Mouse (Mus musculus) cerebellum, postnatal 4 days (tissue): ENCODE measurements around the gene Rilp.

Source experiments
- DNase-seq, 2 experiments: peaks; one replicate each; pipeline ENCODE4 v3.0.0; 2022; ENCODE audit warnings: low spot score in 2 of 2, mixed read lengths in 1 of 2

The Rilp gene

GRCm38 (mm10) chr11:75494296-75495049, 15.4 kb upstream of the Rilp start:
- DNase-seq: no peak

- no peak for DNase-seq
These were observed 11.8 kb upstream of the Rilp start for GRCm38 (mm10) chr11:75498126-75498525.

- no peak for DNase-seq
These were observed 1.7 kb upstream of the Rilp start for GRCm38 (mm10) chr11:75508162-75508561.

- DNase-seq: no peak
These were observed 990 bp upstream of the Rilp start for GRCm38 (mm10) chr11:75508904-75509303.

- DNase-seq: peak; percentile 96 to 97
These were observed 716 bp downstream of the Rilp start for GRCm38 (mm10) chr11:75510627-75510993.

- DNase-seq: peak in 1 of 2 experiments; percentile 22
These were observed 1.3 kb downstream of the Rilp start for GRCm38 (mm10) chr11:75511213-75511612.

GRCm38 (mm10) chr11:75512301-75513018, 2.6 kb downstream of the Rilp start:
- DNase-seq: no peak

GRCm38 (mm10) chr11:75513336-75513735, 3.4 kb downstream of the Rilp start, which contains the start of gene Scarf1:
Scarf1 (plus strand) TSS chr11:75513540.
- DNase-seq: no peak

- DNase-seq: no peak
These were observed 5.3 kb downstream of the Rilp start for GRCm38 (mm10) chr11:75515186-75515585.

GRCm38 (mm10) chr11:75519834-75520633, 10.1 kb downstream of the Rilp start:
- no peak for DNase-seq

- no peak for DNase-seq
These were observed 11.7 kb downstream of the Rilp start for GRCm38 (mm10) chr11:75521609-75522008.

GRCm38 (mm10) chr11:75522793-75523192, 12.9 kb downstream of the Rilp start:
- no peak for DNase-seq

GRCm38 (mm10) chr11:75525531-75526125, 15.7 kb downstream of the Rilp start:
- no peak for DNase-seq

GRCm38 (mm10) chr11:75526943-75527342, 17.0 kb downstream of the Rilp start:
- no peak for DNase-seq

GRCm38 (mm10) chr11:75529771-75530170, 19.9 kb downstream of the Rilp start:
- DNase-seq: no peak

GRCm38 (mm10) chr11:75530325-75530724, 20.4 kb downstream of the Rilp start:
- DNase-seq: peak; percentile 100

- no peak for DNase-seq
These were observed 21.0 kb downstream of the Rilp start for GRCm38 (mm10) chr11:75530845-75531373.

- DNase-seq: peak; percentile 90 to 97
These were observed 21.8 kb downstream of the Rilp start, which contains the start of gene Slc43a2 for GRCm38 (mm10) chr11:75531469-75532242. Slc43a2 (plus strand) TSS chr11:75531694.

- DNase-seq: peak in 1 of 2 experiments; percentile 29
These were observed 22.7 kb downstream of the Rilp start for GRCm38 (mm10) chr11:75532340-75533277.
